Mouse (Mus musculus) gastrocnemius, postnatal 4 days (tissue): ENCODE measurements around the gene Spice1. TPM values are rescaled to one million over a fixed set of nuclear protein-coding genes. Genes with fewer than 3 reads are reported as not detected.
A peak's percentile ranks its signal among the peaks of the same experiment; 100 is the strongest.

ENCODE experiments used
- DNase-seq, 2 experiments: peaks; one replicate each; pipeline ENCODE4 v3.0.0; 2021 to 2022; ENCODE audit warnings: low spot score in 2 of 2, mixed read lengths in 2 of 2
- long read RNA-seq, 2 experiments: library from polyadenylated mRNA; stranded (forward); transcript quantifications; one replicate each; pipeline ENCODE4 v2.0.0; 2021
- total RNA-seq, 2 experiments: library from RNA; stranded (reverse); gene quantifications; 2 replicates each; pipeline ENCODE4 v1.2.3; 2021

Spice1 gene
- total RNA-seq: 10 to 100 TPM; 12.7 TPM
- long read RNA-seq, experiment 1, full-length matches to known transcripts: 1 of 8 reads
- long read RNA-seq, experiment 1, partial matches to known transcripts: 5 of 8 reads
- long read RNA-seq, experiment 1, other reads (novel, unspliced or antisense): 2 of 8 reads
- long read RNA-seq, experiment 2, full-length matches to known transcripts: 4 of 6 reads
- long read RNA-seq, experiment 2, partial matches to known transcripts: 1 of 6 reads
- long read RNA-seq, experiment 2, other reads (novel, unspliced or antisense): 1 of 6 reads

DNA sequence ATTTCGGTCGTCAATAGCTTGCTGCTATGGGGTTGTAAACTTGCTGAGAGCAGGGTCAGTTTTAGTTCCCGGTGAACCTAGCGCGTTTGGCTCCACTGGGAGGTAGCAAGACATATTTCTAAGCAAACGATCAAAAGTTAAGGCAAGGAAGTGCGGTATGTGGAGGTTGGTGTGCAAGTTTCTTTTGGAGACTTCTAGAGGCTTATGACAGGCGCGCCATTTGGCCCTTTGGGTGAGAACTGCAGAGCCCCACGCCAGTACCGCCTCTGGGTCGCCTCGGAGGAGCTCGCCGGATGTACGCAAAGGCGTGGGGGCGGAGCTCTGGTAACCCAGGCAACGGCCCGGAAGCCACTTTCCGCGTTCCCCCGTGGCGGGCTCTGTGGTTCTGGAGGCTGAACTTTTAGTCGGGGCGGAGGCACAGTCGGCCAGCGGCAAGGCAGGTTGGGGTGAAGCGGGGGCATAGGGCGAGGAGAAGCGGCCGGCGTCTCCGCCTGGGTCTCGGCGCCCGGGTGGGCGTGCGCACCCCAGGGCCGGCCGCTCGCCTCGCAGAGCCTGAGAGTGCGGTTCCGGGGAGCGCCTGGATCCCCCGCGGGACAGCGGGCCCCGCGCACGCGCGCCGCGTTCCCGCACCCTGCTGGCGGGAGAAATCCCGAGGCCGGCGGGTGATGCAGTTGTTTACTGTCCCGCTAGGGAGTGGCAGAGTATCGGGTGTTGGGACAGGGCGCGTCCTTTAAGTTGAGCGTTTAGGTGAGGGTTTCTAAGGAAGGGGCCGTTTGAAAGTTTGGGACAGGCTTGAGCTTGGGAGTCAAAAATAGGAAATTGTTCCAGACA, at the start of gene Spice1:
TSS of gene Spice1 (plus strand) at position 51 of the 831 bp plus-strand sequence.
- peak; percentile 89 to 98 for DNase-seq

DNA sequence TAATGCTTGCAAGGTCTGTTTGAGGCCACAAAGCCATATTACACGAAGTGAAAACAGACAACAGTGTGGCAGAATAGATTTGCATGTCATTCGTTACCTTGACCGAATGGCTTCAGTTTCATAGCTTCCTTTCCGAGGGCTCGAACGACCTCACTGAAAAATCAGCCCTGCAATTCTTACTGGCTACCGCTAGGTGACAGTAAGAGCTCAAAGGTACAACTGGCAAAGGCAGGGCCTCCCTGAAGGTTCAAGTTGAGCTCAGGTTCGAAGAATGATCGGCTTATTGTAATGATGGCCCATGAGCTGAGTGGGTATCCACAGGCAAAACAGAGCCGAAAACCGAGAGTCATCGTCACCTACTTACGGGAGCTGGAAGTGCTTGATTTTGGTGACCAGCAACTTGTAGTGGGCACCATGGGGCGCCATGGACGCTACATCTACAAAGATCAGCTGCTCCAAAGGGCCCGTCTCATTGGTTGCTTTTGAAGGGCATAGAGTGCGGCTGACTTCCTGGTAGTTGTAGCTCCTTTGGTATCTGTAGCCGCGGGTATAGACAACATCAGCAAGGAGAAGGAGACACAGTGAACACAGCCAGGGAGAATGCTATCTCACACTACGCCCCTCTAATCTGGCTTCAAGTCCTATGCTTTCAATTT, 47.4 kb upstream of the Spice1 start:
- no peak for DNase-seq

DNA sequence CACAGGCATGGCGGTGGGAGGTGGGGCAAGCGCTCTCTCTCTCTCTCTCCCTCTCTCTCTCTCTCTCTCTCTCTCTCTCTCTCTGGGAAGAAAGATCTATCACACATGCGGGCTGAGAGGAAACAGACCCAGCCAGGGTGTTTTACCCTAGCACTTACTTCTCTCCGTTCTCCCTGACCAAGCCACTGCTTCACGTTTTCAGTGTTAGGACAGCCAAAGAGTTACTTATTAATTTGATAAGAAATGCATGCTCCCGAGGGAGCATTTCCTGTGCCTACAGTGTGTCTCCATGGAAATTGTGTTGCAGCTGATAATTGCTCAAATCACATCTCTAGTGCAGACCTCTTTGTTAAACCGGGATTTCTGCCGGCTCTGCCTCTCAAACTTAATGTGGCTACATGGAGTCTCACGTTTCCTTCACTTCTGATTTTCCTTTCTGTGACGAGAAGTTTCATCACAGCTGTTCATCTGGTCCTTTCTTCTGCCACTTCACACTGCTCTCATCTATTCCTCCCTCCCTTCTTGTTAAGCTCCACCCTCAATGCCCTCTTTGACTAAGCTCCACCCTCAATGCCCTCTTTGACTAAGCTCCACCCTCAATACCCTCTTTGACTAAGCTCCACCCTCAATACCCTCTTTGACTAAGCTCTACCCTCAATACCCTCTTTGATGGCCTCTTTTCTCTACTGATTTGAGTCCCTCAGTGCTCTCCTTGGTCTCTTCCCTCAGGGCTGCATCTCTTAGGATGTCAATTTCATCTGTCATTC, 44.6 kb upstream of the Spice1 start:
- DNase-seq: no peak

DNA sequence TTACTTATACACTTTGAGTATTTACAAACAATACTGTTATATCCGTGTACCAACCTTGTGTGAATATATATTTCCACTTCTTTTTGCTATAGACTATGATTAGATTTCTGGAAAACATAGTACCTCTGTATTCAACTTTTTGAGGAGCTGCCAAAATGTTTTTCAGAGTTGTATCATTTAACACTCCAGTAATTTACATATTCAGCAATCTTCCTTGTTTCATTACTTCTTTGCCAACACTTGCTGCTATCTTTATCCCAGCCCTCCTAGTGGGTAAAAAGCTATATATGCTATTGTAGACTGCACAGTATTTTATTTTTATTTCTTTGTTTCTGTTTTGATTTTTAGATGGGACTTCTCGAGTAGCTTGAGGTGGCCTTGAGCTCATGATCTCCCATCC, 43.1 kb upstream of the Spice1 start:
- DNase-seq: no peak

DNA sequence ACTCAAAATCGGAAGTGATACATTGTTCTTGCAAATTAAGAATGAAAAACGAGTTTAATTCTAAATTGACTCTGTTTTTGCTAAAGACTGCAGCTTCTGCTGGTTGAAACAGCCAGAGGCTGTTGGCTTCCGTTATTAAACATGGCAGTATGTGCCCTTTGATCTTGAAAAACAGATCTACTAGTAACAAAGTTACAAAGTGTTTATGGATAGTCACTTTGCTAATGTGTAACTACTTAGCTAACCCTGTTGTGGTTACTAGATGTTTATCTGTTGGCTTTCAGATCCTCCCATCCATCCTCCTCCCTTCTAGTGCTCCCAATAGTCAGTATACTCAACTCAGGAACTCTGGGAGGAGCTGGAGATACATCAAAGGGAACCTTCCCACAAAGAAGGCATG, 41.3 kb upstream of the Spice1 start:
- no peak for DNase-seq

DNA sequence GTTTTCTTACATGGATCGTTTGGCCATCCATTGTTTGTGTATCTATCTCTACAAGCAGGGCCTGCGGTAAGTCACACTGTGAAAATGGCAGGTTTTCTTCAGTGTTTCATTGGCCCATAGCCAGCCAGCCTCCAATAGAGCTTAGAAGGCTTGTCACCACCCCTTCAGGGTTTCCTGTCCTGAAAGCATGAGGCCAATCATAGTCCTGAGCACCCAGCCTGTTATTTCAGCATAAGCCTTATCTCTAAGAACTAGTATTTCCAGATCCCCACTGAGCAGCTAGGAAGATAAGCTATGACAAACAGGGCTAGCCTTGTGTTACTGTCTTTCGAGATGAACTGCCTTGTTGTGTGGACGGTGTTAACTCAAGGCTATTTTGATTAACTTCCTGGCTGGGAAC, 33.5 kb upstream of the Spice1 start:
- no peak for DNase-seq

DNA sequence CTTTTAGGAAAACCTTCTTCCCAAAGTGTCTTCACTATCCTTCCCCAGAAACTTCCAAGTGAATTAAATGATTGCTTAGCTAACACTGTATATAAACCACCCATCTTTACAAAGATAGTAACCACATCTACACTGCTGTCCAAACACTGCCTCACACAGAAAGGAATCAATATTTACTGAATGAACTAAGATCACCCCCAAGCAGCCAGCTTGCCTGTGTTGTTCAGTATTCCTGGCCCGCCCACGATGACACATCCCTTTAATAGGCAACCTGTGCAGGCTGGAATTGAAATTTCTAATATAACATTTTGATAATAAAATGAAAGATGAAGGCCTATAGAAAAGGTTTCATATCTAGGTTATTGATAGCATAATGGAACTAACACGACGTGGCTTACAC, 30.6 kb upstream of the Spice1 start:
- DNase-seq: no peak

DNA sequence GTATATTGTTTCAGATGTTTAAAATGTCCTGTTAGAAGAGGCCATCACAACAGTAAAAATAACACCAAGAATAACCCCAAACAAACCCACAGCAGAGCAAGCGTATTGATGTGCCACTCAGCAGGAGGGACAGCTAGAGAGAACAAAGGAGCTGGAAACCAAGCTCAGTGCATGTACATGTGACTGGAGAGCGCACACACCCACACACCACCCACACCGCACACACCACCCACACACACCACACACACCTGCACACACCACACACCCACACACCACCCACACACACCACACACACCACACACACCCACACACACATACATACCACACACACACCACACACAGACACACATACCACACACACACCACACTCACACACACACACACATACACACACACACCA, 26.7 kb upstream of the Spice1 start:
- DNase-seq: no peak

DNA sequence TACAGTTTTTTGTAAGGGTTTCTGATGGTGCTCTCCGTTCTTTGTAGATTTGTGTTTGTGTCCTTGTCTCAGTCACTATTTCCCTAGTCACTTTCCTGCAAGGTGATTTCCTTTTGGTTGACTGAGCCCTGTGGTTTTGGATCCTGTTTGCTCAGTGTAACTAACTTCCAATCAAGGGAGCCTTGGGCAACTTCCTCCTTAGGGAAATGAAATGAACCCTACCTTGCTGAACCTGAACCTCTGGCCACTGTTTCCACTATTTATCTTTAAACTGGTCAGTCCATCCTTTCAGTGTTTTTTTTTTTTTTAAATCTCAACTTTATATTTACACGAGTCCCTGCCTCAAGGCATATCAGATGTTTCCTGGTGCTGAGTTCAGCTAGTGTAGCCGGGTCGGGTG, 18.3 kb upstream of the Spice1 start:
- no peak for DNase-seq

DNA sequence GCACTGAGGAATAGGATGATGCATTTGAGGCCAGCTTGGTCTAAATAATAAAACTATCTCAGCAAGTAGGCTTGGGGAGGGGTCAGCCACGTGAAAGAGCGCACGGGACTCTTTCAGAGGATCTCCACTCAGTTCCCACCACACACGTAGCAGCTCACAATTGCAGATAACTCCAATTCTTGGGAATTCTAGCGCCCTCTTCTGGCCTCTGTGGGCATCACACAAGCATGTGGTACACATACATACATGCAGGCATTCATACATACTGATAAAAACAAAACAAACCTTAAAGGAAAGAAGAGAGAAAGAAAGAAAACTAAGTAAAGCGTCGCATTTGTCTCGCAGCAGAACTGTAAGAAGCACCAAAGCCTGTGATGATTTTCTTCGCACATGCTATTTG, 16.3 kb upstream of the Spice1 start:
- DNase-seq: no peak

DNA sequence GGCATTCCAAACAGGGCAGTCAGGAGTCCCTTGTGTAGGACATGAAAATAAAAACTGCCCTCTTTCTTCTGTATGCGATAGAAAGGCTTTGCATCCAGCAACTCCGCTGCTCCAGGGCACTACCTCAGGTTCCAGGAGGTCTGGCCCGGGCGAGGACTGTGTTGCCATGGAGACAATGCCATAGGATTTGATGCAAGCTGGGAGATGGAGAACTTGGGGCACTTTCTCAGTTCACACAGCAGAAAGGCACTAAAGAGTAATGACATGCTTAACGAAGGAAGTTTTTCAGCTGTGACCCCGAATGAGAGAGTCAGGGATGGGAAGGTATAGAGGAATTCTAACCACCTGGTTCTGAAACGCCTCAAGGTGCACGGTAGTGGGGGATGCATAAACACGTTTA, 15.8 kb upstream of the Spice1 start:
- DNase-seq: no peak

DNA sequence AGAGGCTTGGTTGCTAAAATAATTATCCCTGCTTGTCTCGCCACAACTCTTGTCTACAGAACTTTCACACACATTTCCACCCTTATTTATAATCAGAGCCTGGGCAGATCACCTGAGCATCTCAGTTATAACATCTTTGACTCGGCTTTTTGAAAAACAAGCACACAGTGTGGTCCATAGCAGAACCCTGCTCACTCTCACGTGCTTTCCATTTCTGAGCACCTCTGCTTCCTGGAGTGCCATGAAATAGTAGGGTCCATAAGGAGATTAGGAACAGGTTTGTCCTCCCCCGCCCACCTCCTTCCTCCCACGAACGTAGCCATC, 15.3 kb upstream of the Spice1 start:
- no peak for DNase-seq

DNA sequence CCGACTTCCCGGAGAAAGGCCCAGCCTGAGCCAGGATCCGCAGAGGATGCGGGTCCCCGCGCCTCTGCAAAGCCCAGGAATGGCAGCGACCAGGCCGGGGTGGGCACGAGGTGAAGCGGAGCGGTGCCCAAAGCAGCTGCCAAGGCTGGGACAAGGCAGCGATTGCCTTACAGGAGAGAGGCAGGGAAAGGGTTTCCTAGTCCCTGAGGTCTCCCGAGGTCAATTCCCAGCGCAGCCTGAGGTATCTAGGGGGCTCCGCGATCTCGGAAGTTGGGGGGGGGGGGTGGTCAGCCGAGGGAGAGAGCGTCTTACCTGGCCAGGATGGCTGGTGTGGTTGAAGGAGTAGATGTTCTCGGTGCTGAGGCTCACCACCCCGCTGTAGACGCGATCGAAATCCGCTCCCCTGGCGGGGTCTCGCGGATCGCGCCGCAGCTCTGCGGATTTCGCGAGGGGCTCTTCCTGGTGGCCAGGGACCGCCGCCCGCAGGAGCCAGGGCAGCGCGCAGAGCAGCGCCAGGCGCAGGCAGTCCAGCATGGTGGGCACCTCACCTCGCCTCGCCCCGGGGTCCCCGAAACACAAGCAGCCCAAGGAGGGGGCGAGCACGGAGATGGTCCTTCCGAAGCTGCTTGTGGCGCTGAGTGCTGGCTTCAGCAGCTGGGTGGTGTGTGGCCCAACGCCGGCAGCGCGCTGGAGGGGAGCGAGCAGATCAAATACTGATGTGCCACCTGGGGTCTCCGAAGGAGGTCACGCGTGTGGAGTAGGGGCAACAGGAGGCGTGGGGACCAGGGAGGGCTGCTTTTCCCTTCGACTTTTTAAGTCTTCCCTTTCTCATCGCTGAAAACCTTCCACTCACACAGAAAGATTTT, 14.7 kb upstream of the Spice1 start:
- peak; percentile 12 to 20 for DNase-seq

DNA sequence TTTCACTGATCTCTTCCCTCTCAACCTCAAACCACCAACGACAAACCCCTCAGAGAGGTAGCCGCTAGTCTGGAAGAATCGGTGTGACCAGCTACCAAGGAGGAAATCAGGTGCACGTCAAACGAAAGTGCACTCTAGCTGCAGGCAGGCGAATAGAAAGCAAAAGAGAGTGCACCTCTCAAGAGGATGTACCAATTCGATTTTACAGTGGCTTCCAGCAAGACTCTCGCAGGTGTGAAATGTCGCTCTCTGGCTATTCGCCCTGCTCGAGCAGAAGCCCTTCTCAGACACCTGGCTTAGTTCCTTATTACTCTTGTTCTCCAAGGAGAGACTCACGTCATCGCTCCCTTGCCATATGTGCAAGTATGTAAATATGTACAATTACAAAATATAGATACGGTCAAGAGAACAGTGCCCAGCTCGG, 14.0 kb upstream of the Spice1 start, which contains the start of gene Sidt1:
TSS of gene Sidt1 (minus strand) at position 336 of the 424 bp plus-strand sequence.
- DNase-seq: no peak

DNA sequence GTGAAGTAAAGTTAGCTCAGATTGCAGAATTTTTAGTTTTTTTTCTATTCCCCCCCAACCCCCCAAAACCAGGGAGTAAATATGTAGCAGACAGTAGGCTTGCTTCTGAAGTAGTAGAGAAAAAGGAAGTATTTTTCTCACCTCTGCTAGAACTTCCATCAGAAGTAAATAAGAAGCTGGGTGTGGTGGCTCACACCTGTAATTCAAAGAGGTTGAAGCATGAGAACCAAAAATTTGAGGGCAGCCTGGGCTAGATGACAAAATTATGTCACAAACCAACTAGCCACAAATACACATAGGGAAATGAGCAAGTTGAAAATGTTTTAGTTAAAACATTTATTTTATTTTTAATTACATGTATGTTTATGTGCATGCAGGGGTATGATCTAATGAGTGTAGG, 9.4 kb upstream of the Spice1 start:
- DNase-seq: no peak

DNA sequence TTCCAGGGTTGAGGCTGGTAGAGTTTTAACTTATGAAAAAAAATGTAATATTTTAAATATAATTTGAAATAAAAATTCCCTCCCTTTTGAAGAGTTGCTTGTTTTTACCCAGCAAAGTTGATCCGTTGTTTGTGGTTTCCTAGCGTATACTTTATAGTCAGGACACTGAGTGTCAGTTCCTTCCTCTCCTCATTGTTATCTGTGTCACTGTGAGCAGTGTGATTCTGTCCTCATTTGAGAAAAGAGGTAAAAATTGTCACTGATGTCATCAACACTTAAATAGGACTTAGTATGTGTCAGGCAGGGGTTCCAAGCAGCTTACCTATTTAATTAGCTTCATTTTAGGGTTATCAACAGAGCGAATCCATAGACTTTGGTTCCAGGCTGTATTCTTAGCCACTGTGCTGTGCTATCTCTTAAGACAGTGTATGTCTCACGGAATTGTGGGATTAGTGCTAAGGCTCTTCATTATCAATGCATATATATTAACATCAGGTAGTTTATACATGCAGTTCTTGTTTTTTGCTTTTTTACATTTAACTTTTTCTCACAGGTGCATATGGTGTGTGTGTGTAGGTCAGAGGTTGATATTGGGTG, 3.0 kb downstream of the Spice1 start:
- no peak for DNase-seq

DNA sequence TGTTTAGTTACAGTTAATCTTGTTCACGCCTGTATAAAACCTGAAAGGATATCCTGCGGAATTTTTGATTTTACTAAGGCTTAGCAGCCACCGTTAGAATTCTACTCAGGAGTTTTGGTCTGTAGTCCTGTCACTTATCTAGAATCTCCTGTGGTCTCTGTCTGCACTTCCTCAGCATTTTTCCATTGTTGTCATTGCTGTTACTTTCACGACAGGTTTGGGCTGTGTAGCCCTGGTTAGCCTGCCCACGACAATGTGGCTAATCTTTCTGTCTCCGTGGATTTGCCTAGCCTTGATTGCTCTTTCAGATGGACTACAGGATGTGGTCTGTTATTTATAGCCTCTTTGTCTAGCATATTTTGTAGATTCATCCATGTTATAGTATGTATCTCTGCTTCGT, 9.4 kb downstream of the Spice1 start:
- DNase-seq: no peak

DNA sequence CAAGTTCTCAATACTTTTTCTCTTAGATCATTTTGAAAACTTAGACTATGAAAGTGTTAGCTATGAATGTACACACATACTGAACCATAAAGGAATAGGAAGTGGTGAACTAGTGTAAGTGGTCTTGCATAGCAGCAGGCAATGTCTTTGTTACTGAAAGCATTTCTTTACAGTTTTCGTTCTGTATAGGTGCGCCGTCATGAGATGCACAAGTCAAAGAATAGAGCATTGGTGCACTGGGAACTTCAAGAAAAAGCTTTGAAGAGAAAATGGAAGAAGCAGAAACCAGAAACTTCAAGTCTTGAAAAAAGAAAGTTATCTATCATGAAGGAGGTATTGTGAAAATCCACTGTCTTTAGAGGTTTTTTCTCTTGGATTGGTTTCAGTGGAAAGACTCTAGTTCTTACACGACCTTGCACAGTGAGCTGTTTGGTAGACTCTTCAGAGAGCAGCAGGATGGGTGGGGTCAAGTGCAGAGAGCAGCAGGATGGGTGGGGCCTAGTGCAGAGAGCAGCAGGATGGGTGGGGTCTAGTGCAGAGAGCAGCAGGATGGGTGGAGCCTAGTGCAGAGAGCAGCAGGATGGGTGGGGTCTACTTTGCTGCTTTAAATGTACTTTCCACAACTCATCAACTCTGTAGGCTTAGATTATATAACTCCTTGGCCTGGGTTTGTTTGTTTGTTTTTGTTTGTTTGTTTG, 10.8 kb downstream of the Spice1 start:
- DNase-seq: no peak
